Mouse (Mus musculus) 3134 (cell line): ENCODE data around the gene Ugt1a9.
"Not testable (repeated sequence)": the region's sequence is repeated elsewhere in the genome, so short reads cannot be mapped to it uniquely, and the experiment has no call there.

Source experiments
- DNase-seq: peaks from one replicate; pipeline ENCODE4 v3.0.0-alpha.2; 2011; ENCODE audit warnings: low spot score; ENCODE audit not compliant: insufficient read length; ENCODE audit errors: extremely low read depth

The Ugt1a9 gene

GRCm38 (mm10) chr1:88104667-88105430 is 34.2 kb downstream of the Ugt1a9 start:
- DNase-seq = no peak

- no peak for DNase-seq
Observed at GRCm38 (mm10) chr1:88105656-88106055, 35.1 kb downstream of the Ugt1a9 start.

GRCm38 (mm10) chr1:88109027-88109557 is 38.5 kb downstream of the Ugt1a9 start:
- not testable (repeated sequence) for DNase-seq

GRCm38 (mm10) chr1:88109604-88110003 is 39.0 kb downstream of the Ugt1a9 start:
- not testable (repeated sequence) for DNase-seq

- DNase-seq = not testable (repeated sequence)
Observed at GRCm38 (mm10) chr1:88112769-88113168, 42.2 kb downstream of the Ugt1a9 start.

GRCm38 (mm10) chr1:88120550-88120949 is 50.0 kb downstream of the Ugt1a9 start:
- DNase-seq = not testable (repeated sequence)

GRCm38 (mm10) chr1:88121521-88121920 is 50.9 kb downstream of the Ugt1a9 start:
- DNase-seq = not testable (repeated sequence)

- DNase-seq = not testable (repeated sequence)
Observed at GRCm38 (mm10) chr1:88125827-88126360, 55.3 kb downstream of the Ugt1a9 start.

GRCm38 (mm10) chr1:88129091-88129490 is 58.5 kb downstream of the Ugt1a9 start:
- not testable (repeated sequence) for DNase-seq

- DNase-seq = not testable (repeated sequence)
Observed at GRCm38 (mm10) chr1:88130223-88130622, 59.6 kb downstream of the Ugt1a9 start.

- peak; percentile 15 for DNase-seq
Observed at GRCm38 (mm10) chr1:88133908-88134456, 63.4 kb downstream of the Ugt1a9 start.

GRCm38 (mm10) chr1:88134457-88135011 is 63.9 kb downstream of the Ugt1a9 start, which contains the start of gene Ugt1a6a:
Gene Ugt1a6a (plus strand): TSS chr1:88134809.
- DNase-seq = peak; percentile 44

- DNase-seq = peak; percentile 52
Observed at GRCm38 (mm10) chr1:88135229-88135904, 64.8 kb downstream of the Ugt1a9 start.

- no peak for DNase-seq
Observed at GRCm38 (mm10) chr1:88136646-88137045, 66.0 kb downstream of the Ugt1a9 start.

- no peak for DNase-seq
Observed at GRCm38 (mm10) chr1:88137264-88137663, 66.7 kb downstream of the Ugt1a9 start.

GRCm38 (mm10) chr1:88138145-88138544 is 67.5 kb downstream of the Ugt1a9 start:
- no peak for DNase-seq

- not testable (repeated sequence) for DNase-seq
Observed at GRCm38 (mm10) chr1:88140492-88140891, 69.9 kb downstream of the Ugt1a9 start.

- peak; percentile 19 for DNase-seq
Observed at GRCm38 (mm10) chr1:88143966-88144675, 73.5 kb downstream of the Ugt1a9 start.

- not testable (repeated sequence) for DNase-seq
Observed at GRCm38 (mm10) chr1:88145278-88145677, 74.7 kb downstream of the Ugt1a9 start.

- not testable (repeated sequence) for DNase-seq
Observed at GRCm38 (mm10) chr1:88150133-88150532, 79.5 kb downstream of the Ugt1a9 start.
